Mouse (Mus musculus): ENCODE measurements around the gene Nemf.

DNA sequence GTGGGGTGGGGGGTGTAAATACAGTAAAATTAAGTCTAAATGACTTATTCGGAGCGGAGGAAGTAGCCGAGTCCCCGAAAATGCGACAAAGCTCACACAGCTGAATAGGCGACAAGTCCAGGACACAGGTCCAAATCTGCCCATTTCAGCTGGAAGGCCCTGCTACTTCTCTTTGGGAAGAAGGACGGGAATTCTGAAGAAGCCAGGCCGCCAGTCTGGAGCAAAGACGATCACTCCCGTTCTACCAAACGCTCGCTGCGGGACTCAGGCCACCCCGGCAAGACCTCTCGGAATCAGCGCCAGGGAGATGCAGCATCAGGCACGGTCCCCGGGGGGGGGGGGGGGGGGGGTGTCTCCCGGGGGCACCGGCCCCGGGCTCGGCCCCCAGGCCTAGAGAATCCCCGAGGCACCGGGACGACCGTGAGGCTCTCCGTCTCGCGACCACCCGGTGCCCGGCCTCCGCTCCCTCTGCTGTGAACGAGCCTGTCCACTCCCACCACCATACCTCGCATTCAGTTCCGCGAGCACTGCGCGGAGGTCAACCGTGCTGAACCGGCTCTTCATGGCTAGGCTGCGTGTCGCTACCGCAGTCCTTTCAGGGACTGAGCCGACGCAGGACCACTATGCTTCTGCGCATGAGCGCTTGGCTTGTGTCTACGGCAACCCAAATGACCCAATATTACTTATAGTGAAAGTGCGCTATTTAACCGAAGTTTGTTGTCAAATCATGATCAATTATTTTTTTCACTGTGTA lies at the start of gene Nemf:
- TF ChIP-seq POLR2A (IDR thresholded peaks at IDR 0.05; ENCODE audit: borderline replicate concordance, control insufficient read depth, low read depth, low read length) (peak; percentile 95), CTCF (IDR thresholded peaks at IDR 0.05; ENCODE audit: control insufficient read depth, insufficient read depth, low read length) (0 out of 2 replicates have a peak, but pooled peaks have one; percentile 5)

Measured in bone marrow, adult 2 months (tissue).